In genomic region chr6:35271094-35271855, GRCm38 (mm10) we compare ENCODE assay signal across 12 mouse cellular contexts. TPM values are rescaled to one million over a fixed set of nuclear protein-coding genes. Genes with fewer than 3 reads are reported as not detected.
DNase-seq lines count a peak whose midpoint lies in the region; ATAC-seq and TF ChIP-seq lines count a peak whose summit lies in the region.
"Had no signal": no experiment of that assay in that cellular context is flagged by ENCODE, and none has a peak within 500 bp of the region (broad histone marks: within the 10 kb centered on the region; RNA-seq: fewer than 3 reads in every experiment).

No protein-coding gene starts in this region.

- no peak for DNase-seq in heart, adult 8-10 months (ENCODE audit: low spot score)
- peak; percentile 33 for DNase-seq in midbrain, embryonic 14.5 days
- DNase-seq in cerebellum, adult 2 months = peak; percentile 33 to 54
- no peak for DNase-seq in embryonic facial prominence, embryonic 10.5 days (ENCODE audit: low spot score)
- no peak for DNase-seq in layer of hippocampus, adult 2 months (ENCODE audit: low spot score in 2 of 2)
- DNase-seq: thymus, postnatal 25 days had no signal

- H3K4me1 ChIP-seq in heart, embryonic 12.5 days (replicated peaks) = peaks cover 11% of the 10 kb centered on the region; the same call in 1 of the 2 replicates
- H3K4me1 ChIP-seq in midbrain, embryonic 14.5 days (ENCODE audit: control insufficient read depth, insufficient read depth, low read length) = no peaks in the 10 kb centered on the region
- no peaks in the 10 kb centered on the region for H3K4me1 ChIP-seq in midbrain, embryonic 13.5 days (replicated peaks)
- 0 out of 2 replicates have a peak, but pooled peaks cover 3% of the 10 kb centered on the region for H3K4me1 ChIP-seq in cerebellum, adult 2 months (ENCODE audit: control insufficient read depth, insufficient read depth, low read length)
- peaks cover 2% of the 10 kb centered on the region; the same call in 1 of the 2 replicates for H3K4me1 ChIP-seq in intestine, embryonic 15.5 days (replicated peaks)
- no peaks in the 10 kb centered on the region for H3K4me1 ChIP-seq in embryonic facial prominence, embryonic 10.5 days

- H3K27ac ChIP-seq in heart, embryonic 12.5 days (ENCODE audit: poor library complexity, severe bottlenecking) = no peak overlapping the region
- no peak overlapping the region for H3K27ac ChIP-seq in midbrain, embryonic 14.5 days (replicated peaks; ENCODE audit: low read depth, low read length)
- no peak overlapping the region for H3K27ac ChIP-seq in midbrain, embryonic 13.5 days
- H3K27ac ChIP-seq in cerebellum, adult 2 months (ENCODE audit: insufficient read depth, low read length) = no peak overlapping the region
- H3K27ac ChIP-seq in intestine, embryonic 15.5 days = no peak overlapping the region
- no peak overlapping the region for H3K27ac ChIP-seq in embryonic facial prominence, embryonic 10.5 days (replicated peaks)
- H3K27ac ChIP-seq in layer of hippocampus, adult 2 months = no peak overlapping the region
- H3K27ac ChIP-seq: kidney, postnatal 0 days had no signal

- WGBS in heart, embryonic 12.5 days = 88% methylated on average over 12 of the region's 12 CpGs
- WGBS in midbrain, embryonic 14.5 days = 86% methylated on average over 12 of the region's 12 CpGs
- WGBS in midbrain, embryonic 13.5 days = 91% methylated on average over 12 of the region's 12 CpGs
- WGBS in cerebellum, adult 2 months = 15% methylated on average over 12 of the region's 12 CpGs
- 87% methylated on average over 12 of the region's 12 CpGs for WGBS in intestine, embryonic 15.5 days
- WGBS in embryonic facial prominence, embryonic 10.5 days = 91% methylated on average over 12 of the region's 12 CpGs

- ATAC-seq in heart, embryonic 12.5 days (ENCODE audit: insufficient number of reproducible peaks, low FRiP score) = 0 out of 2 replicates have a peak, but pooled peaks have one; percentile 19
- ATAC-seq in midbrain, embryonic 14.5 days (ENCODE audit: low FRiP score, low TSS enrichment) = no peak
- no peak for ATAC-seq in midbrain, embryonic 13.5 days
- ATAC-seq in intestine, embryonic 15.5 days = peak; percentile 26; the same call in 1 of the 2 replicates

- H3K9ac ChIP-seq in heart, embryonic 12.5 days = no peak overlapping the region
- no peak overlapping the region for H3K9ac ChIP-seq in midbrain, embryonic 14.5 days (replicated peaks; ENCODE audit: low read length)
- no peak overlapping the region for H3K9ac ChIP-seq in midbrain, embryonic 13.5 days (replicated peaks)
- no peak overlapping the region for H3K9ac ChIP-seq in intestine, embryonic 15.5 days

- no peak overlapping the region for H3K4me3 ChIP-seq in heart, embryonic 12.5 days
- no peak overlapping the region for H3K4me3 ChIP-seq in midbrain, embryonic 14.5 days (replicated peaks; ENCODE audit: low read depth, low read length)
- H3K4me3 ChIP-seq in midbrain, embryonic 13.5 days (replicated peaks) = no peak overlapping the region
- no peak overlapping the region for H3K4me3 ChIP-seq in cerebellum, adult 2 months (replicated peaks; ENCODE audit: insufficient read depth, low read depth, low read length)
- no peak overlapping the region for H3K4me3 ChIP-seq in intestine, embryonic 15.5 days (replicated peaks)
- no peak overlapping the region for H3K4me3 ChIP-seq in embryonic facial prominence, embryonic 10.5 days
- H3K4me3 ChIP-seq in layer of hippocampus, adult 2 months = no peak overlapping the region

- no peaks in the 10 kb centered on the region for H3K36me3 ChIP-seq in heart, embryonic 12.5 days
- no peaks in the 10 kb centered on the region for H3K36me3 ChIP-seq in midbrain, embryonic 14.5 days (ENCODE audit: control insufficient read depth, insufficient read depth, low read length)
- no peaks in the 10 kb centered on the region for H3K36me3 ChIP-seq in midbrain, embryonic 13.5 days
- no peaks in the 10 kb centered on the region for H3K36me3 ChIP-seq in intestine, embryonic 15.5 days
- H3K36me3 ChIP-seq in embryonic facial prominence, embryonic 10.5 days (replicated peaks) = 0 out of 2 replicates have a peak, but pooled peaks cover 7% of the 10 kb centered on the region

- H3K9me3 ChIP-seq in heart, embryonic 12.5 days (replicated peaks) = no peaks in the 10 kb centered on the region
- H3K9me3 ChIP-seq in midbrain, embryonic 14.5 days (ENCODE audit: control insufficient read depth, low read length) = 0 out of 2 replicates have a peak, but pooled peaks cover 3% of the 10 kb centered on the region
- H3K9me3 ChIP-seq in midbrain, embryonic 13.5 days = peaks cover 3% of the 10 kb centered on the region; the same call in 1 of the 2 replicates
- H3K9me3 ChIP-seq in intestine, embryonic 15.5 days = no peaks in the 10 kb centered on the region
- H3K9me3 ChIP-seq in embryonic facial prominence, embryonic 10.5 days = no peaks in the 10 kb centered on the region; the same call in 1 of the 2 replicates

- no peak for TF ChIP-seq POLR2A in cerebellum, adult 2 months (IDR thresholded peaks at IDR 0.05; ENCODE audit: borderline replicate concordance, insufficient read depth, low read length)

- no peak for TF ChIP-seq CTCF in cerebellum, adult 2 months (IDR thresholded peaks at IDR 0.05; ENCODE audit: borderline replicate concordance, insufficient read depth, low read depth, low read length)
- no peak for TF ChIP-seq CTCF in layer of hippocampus, adult 2 months (conservative IDR thresholded peaks at IDR 0.05)

- H3K27me3 ChIP-seq in heart, embryonic 12.5 days (replicated peaks) = no peaks in the 10 kb centered on the region
- no peaks in the 10 kb centered on the region for H3K27me3 ChIP-seq in midbrain, embryonic 14.5 days (ENCODE audit: control insufficient read depth, insufficient read depth, low read length)
- no peaks in the 10 kb centered on the region for H3K27me3 ChIP-seq in midbrain, embryonic 13.5 days
- H3K27me3 ChIP-seq in cerebellum, adult 2 months (ENCODE audit: control insufficient read depth, insufficient read depth, low read length) = no peaks in the 10 kb centered on the region
- no peaks in the 10 kb centered on the region for H3K27me3 ChIP-seq in intestine, embryonic 15.5 days (replicated peaks)
- H3K27me3 ChIP-seq in embryonic facial prominence, embryonic 10.5 days (replicated peaks; ENCODE audit: low read depth, poor library complexity, severe bottlenecking) = no peaks in the 10 kb centered on the region

- H3K4me2 ChIP-seq in heart, embryonic 12.5 days = no peak overlapping the region
- no peak overlapping the region for H3K4me2 ChIP-seq in midbrain, embryonic 14.5 days (ENCODE audit: low read length)
- H3K4me2 ChIP-seq in midbrain, embryonic 13.5 days (replicated peaks) = no peak overlapping the region
- no peak overlapping the region for H3K4me2 ChIP-seq in intestine, embryonic 15.5 days (replicated peaks)

RNA-seq across cellular contexts. Expression of gene Slc13a4, which starts 36.7 kb away (rescaled TPM):
- polyA plus RNA-seq in heart, embryonic 12.5 days (2016; fragmentation: Nextera tagmentation; extraction: Ambion mirVana) = 2.1 and 2.4 TPM in 2 replicates
- under 1 TPM in 2 of 4 experiments, not detected in 2; 0.14 to 0.37 TPM for total RNA-seq in heart, adult 8-10 months (2022)
- 0.19 and 3.3 TPM in 2 replicates for polyA plus RNA-seq in midbrain, embryonic 14.5 days (2014; fragmentation: Nextera tagmentation; extraction: Ambion mirVana)
- polyA plus RNA-seq in midbrain, embryonic 13.5 days (2015; fragmentation: Nextera tagmentation; extraction: Ambion mirVana) = 1.8 and 2.5 TPM in 2 replicates
- 4.9 and 9.8 TPM in 2 replicates for polyA plus RNA-seq in cerebellum, adult 2 months (2012; rRNA removed)
- polyA plus RNA-seq in intestine, embryonic 15.5 days (2015; fragmentation: Nextera tagmentation; extraction: Ambion mirVana) = 0.54 and 0.71 TPM in 2 replicates
- 0.50 and 0.57 TPM in 2 replicates for polyA plus RNA-seq in embryonic facial prominence, embryonic 10.5 days (2016; fragmentation: Nextera tagmentation; extraction: Ambion mirVana)
- 1 to 10 TPM; 4.0 to 6.2 TPM for total RNA-seq in layer of hippocampus, adult 2 months (2021)
- total RNA-seq: granulocyte monocyte progenitor cell, adult 5-6 weeks; hematopoietic stem cell, adult 5-6 weeks had no signal

RNA-seq across cellular contexts. Expression of gene Fam180a, which starts 54.7 kb away (rescaled TPM):
- polyA plus RNA-seq in heart, embryonic 12.5 days (2016; fragmentation: Nextera tagmentation; extraction: Ambion mirVana) = 0.10 and 0.50 TPM in 2 replicates
- total RNA-seq in heart, adult 8-10 months (2022) = under 1 TPM; 0.44 to 0.62 (median 0.53) TPM
- 0.68 TPM in 1 of 2 replicates, not detected in the other for polyA plus RNA-seq in midbrain, embryonic 14.5 days (2014; fragmentation: Nextera tagmentation; extraction: Ambion mirVana)
- 0.42 and 0.49 TPM in 2 replicates for polyA plus RNA-seq in midbrain, embryonic 13.5 days (2015; fragmentation: Nextera tagmentation; extraction: Ambion mirVana)
- 0.74 and 0.93 TPM in 2 replicates for polyA plus RNA-seq in cerebellum, adult 2 months (2012; rRNA removed)
- 1.3 and 2.3 TPM in 2 replicates for polyA plus RNA-seq in intestine, embryonic 15.5 days (2015; fragmentation: Nextera tagmentation; extraction: Ambion mirVana)
- polyA plus RNA-seq in embryonic facial prominence, embryonic 10.5 days (2016; fragmentation: Nextera tagmentation; extraction: Ambion mirVana) = not detected in 2 replicates
- under 1 TPM; 0.38 to 0.44 TPM for total RNA-seq in layer of hippocampus, adult 2 months (2021)
- total RNA-seq: granulocyte monocyte progenitor cell, adult 5-6 weeks; hematopoietic stem cell, adult 5-6 weeks had no signal

Comparison
In these comparisons a context has a peak if more than half of its experiments do, and no peak if none do; other contexts are left out.
1. ATAC-seq: peak in heart, embryonic 12.5 days (single experiment) and intestine, embryonic 15.5 days (single experiment); none in midbrain, embryonic 14.5 days (single experiment) and midbrain, embryonic 13.5 days (single experiment).
2. DNase-seq: peak in midbrain, embryonic 14.5 days (single experiment) and cerebellum, adult 2 months (2 of 2); none in heart, adult 8-10 months (single experiment), embryonic facial prominence, embryonic 10.5 days (single experiment) and layer of hippocampus, adult 2 months (0 of 2).